Mouse (Mus musculus) E14TG2a.4 (cell line): ENCODE measurements around the gene Itga9.

Source experiments
- H3K27me3 ChIP-seq: 2 replicates; pipeline ENCODE4 v1.6.1; 2014; ENCODE audit warnings: low read length, control low read depth; ENCODE audit not compliant: insufficient read depth
- H3K36me3 ChIP-seq: 2 replicates; pipeline ENCODE4 v1.6.1; 2014; ENCODE audit warnings: low read length, control low read depth; ENCODE audit not compliant: insufficient read depth
- H3K4me1 ChIP-seq: replicated peaks from 2 replicates; pipeline ENCODE4 v1.6.1; 2014; ENCODE audit warnings: low read depth, low read length, control low read depth
- H3K4me3 ChIP-seq: replicated peaks from 2 replicates; pipeline ENCODE4 v1.5.1; 2014; ENCODE audit warnings: mild to moderate bottlenecking, low read length
- H3K9me3 ChIP-seq: 2 replicates; pipeline ENCODE4 v1.6.1; 2014; ENCODE audit warnings: low read length, control low read depth
- CTCF ChIP-seq: conservative IDR thresholded peaks from 2 replicates; pipeline ENCODE4 v1.5.1; 2014; ENCODE audit warnings: low read length
- NANOG ChIP-seq: IDR thresholded peaks from 2 replicates; pipeline ENCODE4 v1.6.1; 2014; ENCODE audit warnings: borderline replicate concordance, low read length, mixed read lengths
- POU5F1 ChIP-seq: IDR thresholded peaks from 2 replicates; pipeline ENCODE4 v1.6.1; 2014; ENCODE audit warnings: low read length, borderline replicate concordance

Itga9 gene

GRCm38 (mm10) chr9:118694420-118694825 lies 87.9 kb downstream of the Itga9 start:
- H3K4me1 ChIP-seq, result 0 out of 2 replicates have a peak, but pooled peaks cover 4% of the 10 kb centered on the region
- no peaks in the 10 kb centered on the region for H3K27me3 ChIP-seq
- H3K36me3 ChIP-seq, result peaks cover 63% of the 10 kb centered on the region
- no peaks in the 10 kb centered on the region for H3K9me3 ChIP-seq
- TF ChIP-seq NANOG (no peak), POU5F1 (no peak), CTCF (no peak)
- no peak overlapping the region for H3K4me3 ChIP-seq

GRCm38 (mm10) chr9:118698191-118698590 lies 91.7 kb downstream of the Itga9 start:
- Histone ChIP-seq H3K4me3 (no peak overlapping the region), H3K36me3 (peaks cover 30% of the 10 kb centered on the region), H3K27me3 (no peaks in the 10 kb centered on the region), H3K9me3 (no peaks in the 10 kb centered on the region), H3K4me1 (no peaks in the 10 kb centered on the region; the same call in 1 of the 2 replicates)
- TF ChIP-seq POU5F1 (no peak), CTCF (no peak), NANOG (no peak)

- Histone ChIP-seq H3K9me3 (no peaks in the 10 kb centered on the region), H3K36me3 (peaks cover 19% of the 10 kb centered on the region), H3K27me3 (no peaks in the 10 kb centered on the region), H3K4me1 (no peaks in the 10 kb centered on the region; the same call in 1 of the 2 replicates), H3K4me3 (no peak overlapping the region)
- TF ChIP-seq POU5F1 (no peak), CTCF (no peak), NANOG (no peak)
These were observed 93.2 kb downstream of the Itga9 start for GRCm38 (mm10) chr9:118699716-118700115.

GRCm38 (mm10) chr9:118700889-118701288 lies 94.4 kb downstream of the Itga9 start:
- no peaks in the 10 kb centered on the region for H3K9me3 ChIP-seq
- TF ChIP-seq CTCF (no peak), NANOG (no peak), POU5F1 (no peak)
- peaks cover 3% of the 10 kb centered on the region; the same call in 1 of the 2 replicates for H3K4me1 ChIP-seq
- H3K4me3 ChIP-seq, result no peak overlapping the region
- H3K36me3 ChIP-seq, result peaks cover 19% of the 10 kb centered on the region
- H3K27me3 ChIP-seq, result no peaks in the 10 kb centered on the region

- Histone ChIP-seq H3K9me3 (no peaks in the 10 kb centered on the region), H3K27me3 (no peaks in the 10 kb centered on the region), H3K36me3 (peaks cover 19% of the 10 kb centered on the region), H3K4me3 (no peak overlapping the region), H3K4me1 (peaks cover 5% of the 10 kb centered on the region; the same call in 1 of the 2 replicates)
- no peak for TF ChIP-seq CTCF
These were observed 95.3 kb downstream of the Itga9 start for GRCm38 (mm10) chr9:118701791-118702190.

- Histone ChIP-seq H3K4me3 (no peak overlapping the region), H3K9me3 (peaks cover 2% of the 10 kb centered on the region; the same call in 1 of the 2 replicates), H3K4me1 (peaks cover 5% of the 10 kb centered on the region; the same call in 1 of the 2 replicates), H3K36me3 (peaks cover 17% of the 10 kb centered on the region), H3K27me3 (no peaks in the 10 kb centered on the region)
- TF ChIP-seq CTCF (peak; percentile 46), NANOG (no peak)
These were observed 96.7 kb downstream of the Itga9 start for GRCm38 (mm10) chr9:118703146-118703545.

GRCm38 (mm10) chr9:118705381-118706074 lies 99.0 kb downstream of the Itga9 start:
- TF ChIP-seq NANOG (no peak), POU5F1 (no peak), CTCF (no peak)
- Histone ChIP-seq H3K4me1 (peaks cover 5% of the 10 kb centered on the region; the same call in 1 of the 2 replicates), H3K4me3 (no peak overlapping the region), H3K36me3 (peaks cover 12% of the 10 kb centered on the region; the same call in 1 of the 2 replicates), H3K27me3 (no peaks in the 10 kb centered on the region), H3K9me3 (peaks cover 10% of the 10 kb centered on the region; the same call in 1 of the 2 replicates)

GRCm38 (mm10) chr9:118706176-118706975 lies 99.9 kb downstream of the Itga9 start:
- no peak for TF ChIP-seq NANOG
- TF ChIP-seq POU5F1, result no peak
- TF ChIP-seq CTCF, result no peak
- peaks cover 10% of the 10 kb centered on the region; the same call in 1 of the 2 replicates for H3K9me3 ChIP-seq
- no peaks in the 10 kb centered on the region for H3K27me3 ChIP-seq
- peaks cover 12% of the 10 kb centered on the region; the same call in 1 of the 2 replicates for H3K36me3 ChIP-seq
- H3K4me1 ChIP-seq, result peaks cover 8% of the 10 kb centered on the region; the same call in 1 of the 2 replicates
- H3K4me3 ChIP-seq, result no peak overlapping the region
